In the genomic region with DNA sequence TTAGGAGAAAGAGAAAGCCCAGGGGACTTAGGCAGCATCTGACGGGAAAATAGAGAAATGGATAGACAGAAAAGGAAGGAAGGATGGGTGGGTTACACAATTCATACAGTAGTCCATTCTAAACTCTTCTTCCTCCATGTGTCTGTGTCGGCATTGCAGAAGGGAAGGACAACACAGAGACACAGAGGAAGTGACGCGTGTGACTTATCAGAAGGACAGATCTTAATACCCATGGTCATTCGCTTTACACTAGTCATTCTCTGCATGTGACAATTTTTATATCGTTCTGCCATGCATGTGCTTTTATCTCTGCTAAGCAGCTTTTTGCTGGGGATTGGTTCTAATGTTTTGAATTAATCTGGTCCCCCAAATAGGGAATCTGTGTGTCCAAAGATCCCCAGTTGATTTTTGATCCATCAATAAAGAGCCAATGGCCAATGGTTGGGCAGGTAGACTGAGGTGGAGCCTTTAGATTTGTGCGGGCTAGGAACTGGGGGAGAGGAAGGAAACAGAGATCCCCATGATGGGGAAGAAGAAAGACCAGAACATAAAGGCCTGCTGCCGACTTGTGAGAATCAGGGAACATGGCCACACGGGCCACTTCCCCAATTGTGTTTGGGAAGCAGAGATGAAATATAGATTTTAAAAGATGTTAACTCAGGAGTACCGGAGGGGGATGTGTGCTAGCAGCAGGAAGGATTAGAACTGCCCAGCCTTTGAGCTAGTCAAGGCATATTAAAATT, we compare ENCODE assay signal across 21 mouse cellular contexts. TPM values are rescaled to one million over a fixed set of nuclear protein-coding genes. Genes with fewer than 3 reads are reported as not detected.
DNase-seq lines count a peak whose midpoint lies in the region; ATAC-seq lines count a peak whose summit lies in the region.
"Had no signal": no experiment of that assay in that cellular context is flagged by ENCODE, and none has a peak within 500 bp of the region (broad histone marks: within the 10 kb centered on the region; RNA-seq: fewer than 3 reads in every experiment).

No protein-coding gene starts in this region.

- peak; percentile 91 for DNase-seq in heart, adult 11 months
- DNase-seq in heart, postnatal 4 days: no peak
- DNase-seq in 416B (ENCODE audit: low read depth): peak; percentile 81
- DNase-seq in left cerebral cortex, adult 11 months (ENCODE audit: low spot score): no peak
- no peak for DNase-seq in gastrocnemius, postnatal 4 days (ENCODE audit: low spot score in 2 of 2)
- DNase-seq: adrenal gland, adult 2 months; cerebellum, adult 18-20 months; cerebellum, postnatal 36 days; gastrocnemius, postnatal 36 days; kidney, adult 9 months; kidney, postnatal 14 days; right cerebral cortex, postnatal 4 days; thymus, adult 18-20 months; thymus, postnatal 36 days had no signal

- peak; percentile 93 for ATAC-seq in common myeloid progenitor, adult 5-6 weeks (replicated peaks; ENCODE audit: low read depth, poor library complexity, severe bottlenecking)
- peak; percentile 91 for ATAC-seq in monocyte, adult 5-6 weeks (replicated peaks; ENCODE audit: insufficient number of reproducible peaks, low FRiP score, low TSS enrichment, poor library complexity, severe bottlenecking)
- ATAC-seq: forebrain, embryonic 16.5 days; intestine, embryonic 15.5 days; midbrain, embryonic 15.5 days had no signal

RNA-seq across cellular contexts. Expression of a gene that starts 15.5 kb away (rescaled TPM):
- total RNA-seq in heart, postnatal 4 days (2021): 10 to 100 TPM; 17.7 to 19.8 TPM
- total RNA-seq in common myeloid progenitor, adult 5-6 weeks (2017): 42.4 and 47.0 TPM in 2 replicates
- 45.3 to 50.4 TPM (median 49.6 TPM) in 3 replicates for total RNA-seq in monocyte, adult 5-6 weeks (2017)
- total RNA-seq in gastrocnemius, postnatal 4 days (2021): 10 to 100 TPM; 18.5 to 20.0 TPM

RNA-seq across cellular contexts. Expression of a gene that starts 21.7 kb away (rescaled TPM):
- total RNA-seq in heart, postnatal 4 days (2021): 1,000 to 10,000 TPM in 1 of 2 experiments, 100 to 1,000 TPM in 1; 959 to 1,008 TPM
- total RNA-seq in common myeloid progenitor, adult 5-6 weeks (2017): 1,892 and 2,280 TPM in 2 replicates
- total RNA-seq in monocyte, adult 5-6 weeks (2017): 1,440 to 2,544 TPM (median 2,182 TPM) in 3 replicates
- 100 to 1,000 TPM; 776 to 797 TPM for total RNA-seq in gastrocnemius, postnatal 4 days (2021)

RNA-seq across cellular contexts. Expression of a gene that starts 57.5 kb away (rescaled TPM):
- not detected for total RNA-seq in heart, postnatal 4 days (2021)
- total RNA-seq in common myeloid progenitor, adult 5-6 weeks (2017): not detected in 2 replicates
- total RNA-seq in monocyte, adult 5-6 weeks (2017): not detected in 3 replicates
- total RNA-seq in gastrocnemius, postnatal 4 days (2021): not detected
- total RNA-seq: gastrocnemius, postnatal 36 days; hematopoietic stem cell, adult 5-6 weeks; liver, adult 2 months had no signal

Comparison
In these comparisons a context has a peak if more than half of its experiments do, and no peak if none do; other contexts are left out.
1. DNase-seq: peak in heart, adult 11 months (single experiment) and 416B (single experiment); none in heart, postnatal 4 days (single experiment), left cerebral cortex, adult 11 months (single experiment) and gastrocnemius, postnatal 4 days (0 of 2).